Mouse (Mus musculus) CH12.LX (cell line): ENCODE results near the gene Becn1. TPM values are rescaled to one million over a fixed set of nuclear protein-coding genes. Genes with fewer than 3 reads are reported as not detected.
A peak's percentile ranks its signal among the peaks of the same experiment; 100 is the strongest.

Experiments used
- DNase-seq: peaks from one replicate; pipeline ENCODE4 v3.0.0-alpha.2; 2013; ENCODE audit errors: extremely low read depth
- H3K27ac ChIP-seq: 2 replicates; pipeline ENCODE4 v1.5.1; 2012; ENCODE audit warnings: low read depth, mild to moderate bottlenecking, control low read depth, moderate library complexity; ENCODE audit not compliant: insufficient read depth
- H3K27me3 ChIP-seq: replicated peaks from 2 replicates; pipeline ENCODE3; 2012; ENCODE audit warnings: inconsistent platforms
- H3K36me3 ChIP-seq, 2 experiments: replicated peaks in 1 of 2; 2 replicates each; pipeline versions ENCODE3 to v1.6.1; 2012; ENCODE audit warnings: inconsistent platforms in 1 of 2, low read length in 1 of 2, mild to moderate bottlenecking in 1 of 2, mixed read lengths in 1 of 2, moderate library complexity in 1 of 2; ENCODE audit not compliant: control insufficient read depth in 1 of 2, insufficient read depth in 1 of 2
- H3K4me1 ChIP-seq, 2 experiments: 2 replicates each; pipeline ENCODE4 v1.6.1; 2012; ENCODE audit warnings: inconsistent platforms in 1 of 2, moderate library complexity in 1 of 2; ENCODE audit not compliant: insufficient read depth in 2 of 2, control insufficient read depth in 1 of 2
- H3K4me2 ChIP-seq: 2 replicates; pipeline ENCODE4 v1.6.1; 2012; ENCODE audit warnings: low read depth, mild to moderate bottlenecking, control low read depth; ENCODE audit not compliant: poor library complexity, insufficient read depth, severe bottlenecking
- H3K4me3 ChIP-seq, 3 experiments: fragments of 150-350 bp in 1 of 3; sonication (generic) in 1 of 3; replicated peaks in 1 of 3; 2 replicates each; pipeline versions ENCODE3 to v1.5.1; 2011 to 2012; ENCODE audit warnings: low read depth in 2 of 3, low read length in 2 of 3, mild to moderate bottlenecking in 2 of 3, moderate library complexity in 2 of 3, control low read depth in 1 of 3, improper control_type of control experiment in 1 of 3, inconsistent platforms in 1 of 3, mixed read lengths in 1 of 3; ENCODE audit not compliant: poor library complexity in 1 of 3
- H3K79me2 ChIP-seq: replicated peaks from 2 replicates; pipeline ENCODE4 v1.6.1; 2012; ENCODE audit warnings: mild to moderate bottlenecking, moderate library complexity; ENCODE audit not compliant: control insufficient read depth, poor library complexity, insufficient read depth, severe bottlenecking; ENCODE audit errors: extremely low read depth
- H3K9ac ChIP-seq: 2 replicates; pipeline ENCODE4 v1.6.1; 2012; ENCODE audit warnings: low read depth, mild to moderate bottlenecking, control low read depth, moderate library complexity; ENCODE audit not compliant: insufficient read depth
- H3K9me3 ChIP-seq: replicated peaks from 2 replicates; pipeline ENCODE3; 2012; ENCODE audit warnings: low read length, inconsistent platforms, mixed read lengths
- BHLHE40 ChIP-seq: IDR thresholded peaks from 2 replicates; pipeline ENCODE4 v1.6.1; 2011; ENCODE audit warnings: mild to moderate bottlenecking, low read depth, low read length, improper control_type of control experiment
- CHD2 ChIP-seq: IDR thresholded peaks from 2 replicates; pipeline ENCODE4 v1.6.1; 2011; ENCODE audit warnings: low read length, improper control_type of control experiment
- CTCF ChIP-seq, 2 experiments: IDR thresholded peaks in 1 of 2; conservative IDR thresholded peaks in 1 of 2; 2 replicates each; pipeline ENCODE4 v1.5.1; 2011 to 2012; ENCODE audit warnings: low read depth in 2 of 2, low read length in 2 of 2, improper control_type of control experiment in 1 of 2, inconsistent platforms in 1 of 2, mild to moderate bottlenecking in 1 of 2, moderate library complexity in 1 of 2
- ELF1 ChIP-seq: IDR thresholded peaks from 2 replicates; pipeline ENCODE4 v1.6.1; 2014; ENCODE audit warnings: low read depth, mild to moderate bottlenecking, inconsistent platforms, low read length, improper control_type of control experiment
- EP300 ChIP-seq: IDR thresholded peaks from 2 replicates; pipeline ENCODE4 v1.6.1; 2011; ENCODE audit warnings: low read length, improper control_type of control experiment
- JUN ChIP-seq: IDR thresholded peaks from 2 replicates; pipeline ENCODE4 v1.6.1; 2011; ENCODE audit warnings: low read depth, mild to moderate bottlenecking, low read length, improper control_type of control experiment, moderate library complexity; ENCODE audit not compliant: insufficient read depth
- JUND ChIP-seq: conservative IDR thresholded peaks from 2 replicates; pipeline ENCODE4 v1.6.1; 2011; ENCODE audit warnings: low read depth, low read length, improper control_type of control experiment
- KAT2A ChIP-seq: IDR thresholded peaks from 2 replicates; pipeline ENCODE4 v1.6.1; 2012; ENCODE audit warnings: low read length, improper control_type of control experiment, inconsistent platforms; ENCODE audit not compliant: insufficient replicate concordance
- MAX ChIP-seq: IDR thresholded peaks from 2 replicates; pipeline ENCODE4 v1.6.1; 2011; ENCODE audit warnings: low read length, improper control_type of control experiment
- MAZ ChIP-seq: IDR thresholded peaks from 2 replicates; pipeline ENCODE4 v1.6.1; 2012; ENCODE audit warnings: low read depth, mild to moderate bottlenecking, inconsistent platforms, low read length, improper control_type of control experiment, moderate library complexity
- MEF2A ChIP-seq: IDR thresholded peaks from 2 replicates; pipeline ENCODE4 v1.6.1; 2014; ENCODE audit warnings: low read depth, mild to moderate bottlenecking, inconsistent platforms, low read length, improper control_type of control experiment, borderline replicate concordance
- MYC ChIP-seq: IDR thresholded peaks from 2 replicates; pipeline ENCODE4 v1.6.1; 2011; ENCODE audit warnings: low read depth, mild to moderate bottlenecking, improper control_type of control experiment, low read length
- NELFE ChIP-seq: IDR thresholded peaks from 2 replicates; pipeline ENCODE4 v1.6.1; 2011; ENCODE audit warnings: low read depth, low read length, improper control_type of control experiment
- NRF1 ChIP-seq: IDR thresholded peaks from 2 replicates; pipeline ENCODE4 v1.6.1; 2014; ENCODE audit warnings: low read depth, mild to moderate bottlenecking, inconsistent platforms, low read length, improper control_type of control experiment, moderate library complexity
- PAX5 ChIP-seq: IDR thresholded peaks from 2 replicates; pipeline ENCODE4 v1.6.1; 2012; ENCODE audit warnings: low read length, inconsistent platforms, mixed read lengths
- POLR2AphosphoS2 ChIP-seq: IDR thresholded peaks from 2 replicates; pipeline ENCODE4 v1.6.1; 2011; ENCODE audit warnings: low read depth, low read length, improper control_type of control experiment
- RCOR1 ChIP-seq: conservative IDR thresholded peaks from 2 replicates; pipeline ENCODE4 v1.6.1; 2012; ENCODE audit warnings: low read depth, mild to moderate bottlenecking, inconsistent platforms, low read length, improper control_type of control experiment
- SMC3 ChIP-seq: IDR thresholded peaks from 2 replicates; pipeline ENCODE4 v1.6.1; 2011; ENCODE audit warnings: low read depth, low read length, improper control_type of control experiment
- TBP ChIP-seq: conservative IDR thresholded peaks from 2 replicates; pipeline ENCODE4 v1.6.1; 2011; ENCODE audit warnings: low read depth, low read length, improper control_type of control experiment
- UBTF ChIP-seq: IDR thresholded peaks from 2 replicates; pipeline ENCODE4 v1.6.1; 2012; ENCODE audit warnings: low read depth, mild to moderate bottlenecking, inconsistent platforms, low read length, improper control_type of control experiment, moderate library complexity
- USF2 ChIP-seq: conservative IDR thresholded peaks from 2 replicates; pipeline ENCODE4 v1.6.1; 2011; ENCODE audit warnings: low read depth, low read length, improper control_type of control experiment
- ZC3H11A ChIP-seq: IDR thresholded peaks from 2 replicates; pipeline ENCODE4 v1.6.1; 2012; ENCODE audit warnings: low read depth, mild to moderate bottlenecking, inconsistent platforms, low read length, improper control_type of control experiment
- ZKSCAN1 ChIP-seq: IDR thresholded peaks from 2 replicates; pipeline ENCODE4 v1.6.1; 2012; ENCODE audit warnings: low read depth, inconsistent platforms, low read length, improper control_type of control experiment, borderline replicate concordance
- dilution Hi-C: fragments of 300-500 bp; cut with MboI; formaldehyde crosslinking; loops from 2 replicates; pipeline ENCODE4 v1.14.3; 2020; ENCODE audit warnings: low sequenced_read_pairs; ENCODE audit not compliant: extremely low pct_unique_long_range_greater_than_20kb, extremely low pct_ligation_motif_present
- in situ Hi-C: fragments of 300-500 bp; cut with MboI; formaldehyde crosslinking; loops from 3 replicates; pipeline ENCODE4 v1.14.3; 2019; ENCODE audit warnings: low sequenced_read_pairs, low pct_ligation_motif_present, low pct_unique_long_range_greater_than_20kb, mixed read lengths
- polyA plus RNA-seq: library from polyadenylated mRNA; unstranded; fragments of >175 nt; gene quantifications from 2 replicates; pipeline ENCODE4 v1.2.1, GENCODE M21; 2012; ENCODE audit warnings: low read depth; ENCODE audit not compliant: insufficient read length
- total RNA-seq, 2 experiments: library from RNA; depleted of rRNA; stranded (reverse); fragments of 300-350 nt in 1 of 2; fragments of >200 nt in 1 of 2; gene quantifications; 2 replicates each; pipeline ENCODE4 v1.2.3; 2012 to 2014

Becn1 gene
- total and polyA plus RNA-seq, 3 experiments, result 177 to 280 (median 224) TPM

DNA sequence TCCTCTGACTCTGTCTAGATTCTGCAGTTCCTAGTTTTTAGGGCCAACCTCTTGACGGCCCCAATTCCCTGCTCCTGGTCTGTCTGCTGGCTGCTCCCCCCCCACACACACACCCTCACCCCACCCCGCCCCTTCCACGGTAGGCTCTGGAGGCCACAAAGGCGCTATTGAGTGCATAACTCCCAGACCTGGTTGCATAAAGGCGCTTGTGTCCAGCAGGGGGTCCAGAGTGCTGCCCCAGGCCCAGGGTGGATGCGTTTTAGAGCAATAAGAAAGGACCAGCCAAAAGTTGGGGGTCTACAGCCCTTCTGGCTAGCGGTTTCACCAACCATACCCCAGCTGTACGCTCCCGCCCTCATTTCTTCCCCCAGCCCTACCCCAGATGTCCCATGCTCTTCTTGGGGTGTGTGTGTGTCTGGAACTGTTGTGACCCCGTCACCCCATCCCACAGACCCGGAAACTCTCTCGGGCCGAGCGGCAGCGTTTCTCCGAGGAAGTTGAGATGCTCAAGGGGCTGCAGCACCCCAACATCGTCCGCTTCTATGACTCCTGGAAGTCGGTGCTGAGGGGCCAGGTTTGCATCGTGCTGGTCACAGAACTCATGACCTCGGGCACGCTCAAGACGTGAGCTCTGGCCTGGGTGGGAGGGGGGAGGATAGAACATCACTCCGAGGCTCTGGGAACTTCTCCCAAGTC, 39.7 kb downstream of the Becn1 start:
- H3K4me1 ChIP-seq, result peaks cover 4 to 31% of the 10 kb centered on the region in 2 experiments; a peak in 3 of 4 replicates
- no peaks in the 10 kb centered on the region for H3K27me3 ChIP-seq
- no peak overlapping the region for H3K9ac ChIP-seq

DNA sequence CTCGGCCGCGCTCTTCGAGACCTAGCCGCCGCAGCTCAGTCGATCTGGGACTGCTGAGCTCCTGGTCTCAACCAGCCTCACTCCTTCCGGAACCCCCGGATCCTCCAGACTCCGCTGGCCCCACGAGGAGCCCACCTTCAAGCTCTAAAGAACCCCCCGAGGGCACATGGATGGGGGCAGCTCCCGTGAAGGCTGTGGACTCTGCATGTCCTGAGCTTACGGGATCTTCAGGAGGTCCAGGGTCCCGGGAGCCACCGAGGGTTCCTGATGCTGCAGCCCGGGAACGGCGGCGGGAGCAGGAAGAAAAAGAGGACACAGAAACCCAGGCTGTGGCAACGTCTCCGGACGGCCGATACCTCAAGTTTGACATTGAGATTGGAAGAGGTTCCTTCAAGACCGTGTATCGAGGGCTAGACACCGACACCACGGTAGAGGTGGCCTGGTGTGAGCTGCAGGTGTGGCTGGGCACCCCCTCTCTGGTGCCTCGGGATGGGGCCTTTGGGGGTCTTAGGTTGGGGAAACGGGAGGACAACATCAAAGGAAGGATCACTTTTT, 41.2 kb downstream of the Becn1 start:
- no peaks in the 10 kb centered on the region for H3K27me3 ChIP-seq
- no peak overlapping the region for H3K9ac ChIP-seq
- H3K4me2 ChIP-seq, result 0 out of 2 replicates have a peak overlapping the region, but pooled peaks have one; percentile 12
- dilution Hi-C loops (no loop called here), in situ Hi-C loops (no loop called here)
- H3K79me2 ChIP-seq, result no peaks in the 10 kb centered on the region
- H3K27ac ChIP-seq, result no peak overlapping the region
- peaks cover 4 to 34% of the 10 kb centered on the region in 2 experiments; a peak in 3 of 4 replicates for H3K4me1 ChIP-seq
- peaks cover 26 to 81% of the 10 kb centered on the region in 2 experiments for H3K36me3 ChIP-seq
- TF ChIP-seq UBTF, result no peak
- no peak for TF ChIP-seq KAT2A
- TF ChIP-seq MAX, result no peak
- TF ChIP-seq MYC, result no peak
- TF ChIP-seq RCOR1, result no peak
- no peak for TF ChIP-seq CHD2
- TF ChIP-seq MEF2A, result no peak
- TF ChIP-seq NRF1, result no peak
- TF ChIP-seq JUND, result no peak
- TF ChIP-seq ZC3H11A, result no peak
- TF ChIP-seq JUN, result no peak
- TF ChIP-seq NELFE, result no peak
- TF ChIP-seq EP300, result no peak
- no peak for TF ChIP-seq SMC3
- TF ChIP-seq CTCF (conservative IDR thresholded peaks at IDR 0.05 in 1 of 2, IDR thresholded peaks at IDR 0.05 in 1 of 2; ENCODE audit: low read depth in 2 of 2, low read length in 2 of 2), result no peak
- peak overlapping the region in 1 of 3 experiments; percentile 18 for H3K4me3 ChIP-seq
- H3K9me3 ChIP-seq, result no peaks in the 10 kb centered on the region
- no peak for DNase-seq

More for the DNA sequence above, 39.7 kb downstream of the Becn1 start:
- DNase-seq, result no peak
- in situ Hi-C loops, result no loop called here
- no peak overlapping the region for H3K4me2 ChIP-seq
- no peak for TF ChIP-seq TBP
- no peak for TF ChIP-seq ELF1
- no peak for TF ChIP-seq BHLHE40
- no peak for TF ChIP-seq MAX
- no peak for TF ChIP-seq USF2
- TF ChIP-seq POLR2AphosphoS2, result no peak; the same call in 1 of the 2 replicates
- TF ChIP-seq JUND, result no peak
- no peak for TF ChIP-seq MEF2A
- no peak for TF ChIP-seq MAZ
- TF ChIP-seq ZC3H11A, result no peak
- TF ChIP-seq PAX5, result no peak
- no peak for TF ChIP-seq CTCF (conservative IDR thresholded peaks at IDR 0.05 in 1 of 2, IDR thresholded peaks at IDR 0.05 in 1 of 2; ENCODE audit: low read depth in 2 of 2, low read length in 2 of 2)
- no peak for TF ChIP-seq ZKSCAN1
- H3K36me3 ChIP-seq, result peaks cover 18 to 75% of the 10 kb centered on the region in 2 experiments
- dilution Hi-C loops, result no loop called here
- no peaks in the 10 kb centered on the region for H3K79me2 ChIP-seq
- no peak overlapping the region for H3K27ac ChIP-seq
- no peaks in the 10 kb centered on the region for H3K9me3 ChIP-seq
- no peak overlapping the region for H3K4me3 ChIP-seq
